Comparison of ENCODE assay signal across 20 mouse cellular contexts in genomic region chr17:64489769-64490335, GRCm38 (mm10).
"Had no signal": no experiment of that assay in that cellular context is flagged by ENCODE, and none has a peak within 500 bp of the region (broad histone marks: within the 10 kb centered on the region; RNA-seq: fewer than 3 reads in every experiment).

No protein-coding gene starts in this region.

- ATAC-seq: intestine, embryonic 15.5 days had no signal

- H3K4me3 ChIP-seq: intestine, embryonic 15.5 days; kidney, embryonic 15.5 days; limb, embryonic 12.5 days; limb, embryonic 15.5 days; midbrain, embryonic 12.5 days; midbrain, embryonic 15.5 days; neural tube, embryonic 12.5 days; neural tube, embryonic 15.5 days; stomach, embryonic 15.5 days had no signal

- H3K9me3 ChIP-seq: intestine, embryonic 15.5 days; kidney, embryonic 15.5 days; limb, embryonic 12.5 days; limb, embryonic 15.5 days; midbrain, embryonic 12.5 days; midbrain, embryonic 15.5 days; neural tube, embryonic 12.5 days; neural tube, embryonic 15.5 days; stomach, embryonic 15.5 days had no signal

- H3K27me3 ChIP-seq: intestine, embryonic 15.5 days; kidney, embryonic 15.5 days; limb, embryonic 12.5 days; limb, embryonic 15.5 days; midbrain, embryonic 12.5 days; midbrain, embryonic 15.5 days; neural tube, embryonic 12.5 days; neural tube, embryonic 15.5 days; stomach, embryonic 15.5 days had no signal

- H3K4me1 ChIP-seq: intestine, embryonic 15.5 days; limb, embryonic 12.5 days; limb, embryonic 15.5 days; midbrain, embryonic 12.5 days; midbrain, embryonic 15.5 days; neural tube, embryonic 12.5 days; neural tube, embryonic 15.5 days; stomach, embryonic 15.5 days had no signal

- DNase-seq: kidney, adult 11 months; kidney, adult 8-10 months; kidney, postnatal 10 days; kidney, postnatal 36 days; left cerebral cortex, postnatal 4 days; lung, adult 18-20 months; lung, postnatal 14 days; lung, postnatal 4 days; right cerebral cortex, postnatal 25 days; spleen, adult 18-20 months; thymus, postnatal 36 days had no signal

- H3K9ac ChIP-seq: intestine, embryonic 15.5 days; kidney, embryonic 15.5 days; limb, embryonic 12.5 days; limb, embryonic 15.5 days; midbrain, embryonic 12.5 days; midbrain, embryonic 15.5 days; neural tube, embryonic 12.5 days; neural tube, embryonic 15.5 days; stomach, embryonic 15.5 days had no signal

- H3K27ac ChIP-seq: intestine, embryonic 15.5 days; kidney, embryonic 15.5 days; limb, embryonic 12.5 days; limb, embryonic 15.5 days; midbrain, embryonic 12.5 days; midbrain, embryonic 15.5 days; neural tube, embryonic 12.5 days; neural tube, embryonic 15.5 days; stomach, embryonic 15.5 days had no signal

- H3K36me3 ChIP-seq: intestine, embryonic 15.5 days; kidney, embryonic 15.5 days; limb, embryonic 12.5 days; limb, embryonic 15.5 days; midbrain, embryonic 12.5 days; midbrain, embryonic 15.5 days; neural tube, embryonic 12.5 days; neural tube, embryonic 15.5 days; stomach, embryonic 15.5 days had no signal

- H3K4me2 ChIP-seq: intestine, embryonic 15.5 days; kidney, embryonic 15.5 days; limb, embryonic 12.5 days; limb, embryonic 15.5 days; midbrain, embryonic 12.5 days; midbrain, embryonic 15.5 days; neural tube, embryonic 12.5 days; neural tube, embryonic 15.5 days; stomach, embryonic 15.5 days had no signal
